Mouse (Mus musculus) urinary bladder, postnatal 10 days (tissue): ENCODE data around the gene Cyp3a11.
"Not testable (repeated sequence)": the region's sequence is repeated elsewhere in the genome, so short reads cannot be mapped to it uniquely, and the experiment has no call there.

ENCODE experiments used
- DNase-seq: peaks from one replicate; pipeline ENCODE4 v3.0.0; 2022; ENCODE audit warnings: low spot score

Cyp3a11 gene

DNA sequence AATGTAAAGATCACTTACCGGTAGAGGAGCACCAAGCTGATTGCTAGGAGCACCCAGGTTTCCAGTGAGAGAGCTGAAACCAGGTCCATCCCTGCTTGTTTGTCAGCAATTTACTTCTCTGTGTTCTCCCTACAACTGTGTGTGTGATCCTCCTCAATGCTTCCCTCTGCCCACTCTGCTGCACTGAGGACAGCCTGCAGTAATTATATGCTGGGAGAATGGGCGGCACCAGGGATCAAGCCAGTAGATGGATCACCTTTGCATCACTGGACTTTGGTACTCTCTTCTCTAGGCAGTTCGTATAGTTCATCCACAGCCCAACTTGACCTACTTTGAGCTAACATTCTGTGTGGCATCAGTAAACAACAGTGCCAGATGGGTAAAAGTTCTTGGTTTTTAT lies at the start of gene Cyp3a11:
Gene Cyp3a11 (minus strand): TSS at position 277 of the 400 bp plus-strand sequence.
- no peak for DNase-seq

DNA sequence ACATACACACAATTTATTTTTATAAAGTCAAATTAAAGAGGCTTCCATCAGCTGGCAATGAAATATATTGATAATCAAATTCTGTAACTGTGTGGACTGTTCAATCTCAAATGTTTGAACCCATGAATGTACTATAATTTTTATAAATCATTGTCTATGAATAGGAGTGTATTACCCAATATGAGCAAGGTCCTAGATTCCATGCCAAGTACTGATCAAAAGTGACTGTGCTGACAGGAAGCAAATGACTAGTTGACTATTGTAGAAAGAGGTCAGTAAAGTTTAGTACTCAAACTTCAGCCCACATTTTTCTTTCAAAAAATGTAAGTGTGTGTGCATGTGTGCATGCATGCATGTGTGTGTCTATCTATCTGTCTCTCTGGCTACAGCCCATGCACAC lies 33.1 kb upstream of the Cyp3a11 start:
- no peak for DNase-seq

DNA sequence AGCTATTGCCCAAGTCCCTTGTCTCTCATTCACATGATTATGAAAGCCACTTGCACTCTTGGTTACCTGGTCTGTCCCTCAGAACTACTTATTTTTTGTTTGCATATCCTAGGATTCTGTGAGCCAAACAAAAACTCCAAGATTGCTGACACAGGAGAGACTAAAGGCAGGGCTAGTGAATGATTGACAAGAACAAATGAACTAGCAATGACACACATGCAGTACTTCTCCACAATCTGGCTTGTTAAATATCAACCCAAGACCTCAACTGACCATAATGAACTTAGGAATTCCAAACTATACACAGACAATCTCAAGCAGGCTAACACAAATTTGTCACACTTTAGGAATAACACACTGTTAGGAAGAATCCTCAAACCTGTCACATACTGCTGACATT lies 32.0 kb upstream of the Cyp3a11 start:
- DNase-seq: no peak

GRCm38 (mm10) chr5:145906937-145907336 lies 27.2 kb upstream of the Cyp3a11 start:
- not testable (repeated sequence) for DNase-seq

GRCm38 (mm10) chr5:145904535-145904934 lies 24.8 kb upstream of the Cyp3a11 start:
- no peak for DNase-seq

DNA sequence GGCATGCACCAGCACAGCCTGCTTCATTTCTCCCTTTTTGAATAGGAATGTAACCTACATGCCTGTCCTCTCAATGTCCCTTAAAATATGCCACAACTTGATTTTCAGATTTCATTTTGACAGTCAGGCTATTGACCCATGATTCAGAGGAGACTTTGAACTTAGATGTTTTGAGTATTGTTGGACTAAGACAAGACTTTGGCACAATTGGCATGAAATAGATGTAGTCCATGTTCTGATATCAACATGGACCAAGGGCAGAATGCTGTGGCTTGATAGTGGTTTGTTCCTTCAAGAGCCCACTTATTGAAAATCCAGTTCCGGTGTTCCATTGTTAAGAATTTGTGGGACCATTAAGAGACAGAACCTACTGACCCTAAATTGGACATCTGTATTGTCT lies 23.6 kb upstream of the Cyp3a11 start:
- no peak for DNase-seq

- DNase-seq: no peak
These were observed 20.7 kb upstream of the Cyp3a11 start for GRCm38 (mm10) chr5:145900436-145900990.

DNA sequence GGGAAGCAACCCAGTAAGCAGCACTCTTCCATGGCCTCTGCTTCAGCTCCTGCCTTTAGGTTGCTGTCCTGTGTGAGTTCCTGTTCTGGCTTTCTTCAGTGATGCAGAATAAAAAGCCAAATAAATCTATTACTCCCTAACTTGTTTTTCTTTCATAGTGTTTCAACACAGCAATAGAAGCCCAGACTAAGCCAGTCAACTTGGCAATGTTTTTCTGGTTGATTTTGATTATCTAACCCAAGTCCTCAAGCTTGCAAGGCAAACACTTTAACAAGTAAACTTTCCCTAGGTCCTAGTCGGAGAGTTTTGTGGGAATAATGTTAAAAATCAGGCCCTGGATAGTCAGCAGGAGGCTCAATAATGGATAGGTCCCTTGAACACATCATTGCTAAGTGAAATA lies 17.5 kb upstream of the Cyp3a11 start:
- DNase-seq: no peak

DNA sequence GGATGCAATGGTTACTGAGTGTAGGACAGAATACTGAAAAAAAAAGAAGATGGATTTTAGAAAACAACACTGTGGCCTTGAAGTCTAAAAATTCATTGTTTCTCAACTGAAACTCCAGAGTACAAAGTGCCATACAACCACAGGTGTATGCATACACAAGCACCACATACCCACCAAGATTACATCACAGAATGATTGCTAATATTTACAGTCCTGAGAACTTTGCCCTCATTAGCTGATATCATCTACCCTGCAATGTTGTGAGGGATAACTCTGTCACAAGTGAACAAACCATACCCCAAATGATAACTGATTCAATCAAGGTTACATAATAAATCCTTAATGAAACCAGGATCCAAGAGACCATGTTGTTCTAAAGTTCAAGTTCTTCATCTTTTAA lies 1.4 kb upstream of the Cyp3a11 start:
- no peak for DNase-seq

DNA sequence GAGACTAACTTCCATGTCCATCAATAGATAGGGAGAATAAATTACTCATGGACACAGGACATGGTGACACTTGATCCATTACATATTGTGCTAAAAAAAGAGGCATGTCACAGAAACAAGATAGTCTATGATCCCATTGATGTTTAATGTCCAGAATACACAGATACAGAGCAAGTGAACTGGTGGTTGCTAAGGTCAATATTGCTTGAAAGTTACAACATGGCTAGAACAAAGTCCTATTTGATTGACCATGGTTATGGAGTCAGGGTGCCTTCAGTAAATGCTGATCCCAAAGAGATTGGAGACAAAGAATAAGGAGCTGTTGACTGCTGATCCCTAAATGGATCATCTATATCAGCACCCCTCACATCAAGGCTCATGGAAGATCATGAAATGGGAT lies 12.3 kb downstream of the Cyp3a11 start:
- DNase-seq: not testable (repeated sequence)

GRCm38 (mm10) chr5:145805796-145806195 lies 74.0 kb downstream of the Cyp3a11 start, which contains the start of gene Cyp3a44:
Gene Cyp3a44, minus strand, starts transcription at chr5:145805874.
- not testable (repeated sequence) for DNase-seq
